22 mouse cellular contexts compared by ENCODE assay signal in the genomic region with DNA sequence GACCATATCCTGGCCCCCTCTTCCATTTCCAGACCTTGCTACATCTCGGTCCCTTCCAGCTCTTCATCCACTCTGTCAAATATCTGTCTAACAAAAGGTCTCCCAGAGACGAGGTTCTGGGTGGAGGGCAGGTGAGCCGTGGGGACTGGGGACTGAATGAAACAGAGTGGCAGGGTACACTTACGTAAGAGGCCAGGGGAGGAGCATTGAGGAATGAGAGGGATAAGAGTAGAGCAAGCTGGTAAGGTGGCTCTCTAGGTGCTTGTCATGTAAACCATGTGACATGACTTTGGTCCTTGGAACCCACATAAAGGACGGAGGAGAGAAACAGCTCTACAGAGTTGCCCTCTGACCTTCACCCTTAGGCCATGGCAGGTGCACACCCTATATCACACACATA. TPM values are rescaled to one million over a fixed set of nuclear protein-coding genes. Genes with fewer than 3 reads are reported as not detected.
DNase-seq lines count a peak whose midpoint lies in the region; TF ChIP-seq lines count a peak whose summit lies in the region.
"Had no signal": no experiment of that assay in that cellular context is flagged by ENCODE, and none has a peak within 500 bp of the region (broad histone marks: within the 10 kb centered on the region; RNA-seq: fewer than 3 reads in every experiment).

No protein-coding gene starts in this region.

- 91% methylated on average over 5 of the region's 5 CpGs for WGBS in thymus, adult 2 months

- H3K27ac ChIP-seq in thymus, adult 2 months (ENCODE audit: control insufficient read depth, insufficient read depth, low read length) = peak overlapping the region; percentile 0; the same call in 1 of the 2 replicates
- H3K27ac ChIP-seq: embryonic facial prominence, embryonic 12.5 days; heart, embryonic 13.5 days; hindbrain, embryonic 14.5 days; hindbrain, postnatal 0 days had no signal

- H3K4me3 ChIP-seq in thymus, adult 2 months (ENCODE audit: control insufficient read depth, insufficient read depth, low read length) = no peak overlapping the region
- H3K4me3 ChIP-seq: embryonic facial prominence, embryonic 12.5 days; embryonic facial prominence, embryonic 15.5 days; gastrocnemius, adult 2 months; heart, embryonic 13.5 days had no signal

- TF ChIP-seq POLR2A in thymus, adult 2 months (IDR thresholded peaks at IDR 0.05; ENCODE audit: control insufficient read depth, extremely low read depth, insufficient read depth, low read length, poor library complexity) = no peak

- no peak for TF ChIP-seq CTCF in thymus, adult 2 months (IDR thresholded peaks at IDR 0.05; ENCODE audit: borderline replicate concordance, control insufficient read depth, extremely low read depth, insufficient read depth, low read length, poor library complexity)

- DNase-seq in lung, postnatal 25 days (ENCODE audit: low spot score) = peak; percentile 33
- DNase-seq in lung, postnatal 10 days = no peak
- no peak for DNase-seq in thymus, adult 2 months
- no peak for DNase-seq in thymus, postnatal 4 days
- DNase-seq in induced T-regulatory cell, adult 2 months (ENCODE audit: low read depth) = peak; percentile 53
- no peak for DNase-seq in gastrocnemius, postnatal 25 days
- DNase-seq: adrenal gland, adult 8-10 months; adrenal gland, postnatal 25 days; cerebellum, adult 18-20 months; cerebellum, adult 9-10 months; cerebellum, postnatal 14 days; forebrain, postnatal 0 days; gastrocnemius, adult 2 months; gastrocnemius, postnatal 14 days; heart, adult 18-20 months; heart, postnatal 14 days; heart, postnatal 4 days had no signal

- H3K27me3 ChIP-seq in thymus, adult 2 months (ENCODE audit: control insufficient read depth, insufficient read depth, low read length) = no peaks in the 10 kb centered on the region
- H3K27me3 ChIP-seq: embryonic facial prominence, embryonic 12.5 days; embryonic facial prominence, embryonic 15.5 days; heart, embryonic 13.5 days had no signal

- peaks cover 42% of the 10 kb centered on the region for H3K36me3 ChIP-seq in thymus, adult 2 months (ENCODE audit: control insufficient read depth, insufficient read depth, low read length)
- H3K36me3 ChIP-seq: embryonic facial prominence, embryonic 12.5 days had no signal

- H3K4me1 ChIP-seq in thymus, adult 2 months (replicated peaks; ENCODE audit: control insufficient read depth, insufficient read depth, low read length) = peaks cover 32% of the 10 kb centered on the region
- H3K4me1 ChIP-seq: embryonic facial prominence, embryonic 12.5 days; embryonic facial prominence, embryonic 15.5 days had no signal

RNA-seq across cellular contexts. Expression of gene Apobec3, which starts 7.5 kb away (rescaled TPM):
- 92.3 and 98.5 TPM in 2 replicates for polyA plus RNA-seq in thymus, adult 2 months (2012; rRNA removed)
- 1 to 10 TPM; 2.3 to 4.0 TPM for total RNA-seq in gastrocnemius, postnatal 25 days (2021)

Comparison
In these comparisons a context has a peak if more than half of its experiments do, and no peak if none do; other contexts are left out.
1. DNase-seq: peak in lung, postnatal 25 days (single experiment) and induced T-regulatory cell, adult 2 months (single experiment); none in lung, postnatal 10 days (single experiment), thymus, adult 2 months (single experiment), thymus, postnatal 4 days (single experiment) and gastrocnemius, postnatal 25 days (single experiment).